Mouse (Mus musculus) adrenal gland, adult (tissue): ENCODE measurements at regions not wholly inside any gene's neighbourhood (a gene's known extent, or its start where the extent isn't known, plus 50 kb on each side); places are given as distances from the start of the nearest gene placed in this dataset.
A peak's percentile ranks its signal among the peaks of the same experiment; 100 is the strongest.

ENCODE experiments used
- DNase-seq, 2 experiments: peaks; one replicate each; pipeline ENCODE4 v3.0.0; 2022 to 2023; ENCODE audit warnings: low spot score in 1 of 2; ENCODE audit not compliant: inconsistent age in 2 of 2

- no peak for DNase-seq
These were observed 61.5 kb downstream of the Ccna1 start for GRCm38 (mm10) chr3:54993761-54994160.

GRCm38 (mm10) chr3:54990073-54990472 is 65.2 kb downstream of the Ccna1 start:
- DNase-seq, result no peak

GRCm38 (mm10) chr3:54989358-54989757 is 65.9 kb downstream of the Ccna1 start:
- DNase-seq, result peak; percentile 20 to 53

GRCm38 (mm10) chr3:54981488-54981887 is 65.8 kb upstream of the Sertm1 start:
- no peak for DNase-seq

GRCm38 (mm10) chr3:54980312-54980711 is 64.6 kb upstream of the Sertm1 start:
- no peak for DNase-seq

GRCm38 (mm10) chr3:54965512-54965911 is 49.8 kb upstream of the Sertm1 start:
- no peak for DNase-seq
